Mouse (Mus musculus): ENCODE measurements around the gene Pth.

Gene Pth

GRCm38 (mm10) chr7:113388470-113388869 is at the start of gene Pth:
TSS of gene Pth (minus strand) at chr7:113388570.
- no peak for DNase-seq (ENCODE audit: low spot score)

GRCm38 (mm10) chr7:113436312-113436711 is 47.9 kb upstream of the Pth start:
- peak; percentile 21 for DNase-seq (ENCODE audit: low spot score)

GRCm38 (mm10) chr7:113434286-113434685 is 45.9 kb upstream of the Pth start:
- DNase-seq (ENCODE audit: low spot score), result peak; percentile 56

- no peak for DNase-seq (ENCODE audit: low spot score)
Measured at GRCm38 (mm10) chr7:113433451-113433850, 45.1 kb upstream of the Pth start.

GRCm38 (mm10) chr7:113432891-113433290 is 44.5 kb upstream of the Pth start:
- no peak for DNase-seq (ENCODE audit: low spot score)

- no peak for DNase-seq (ENCODE audit: low spot score)
Measured at GRCm38 (mm10) chr7:113420771-113421170, 32.4 kb upstream of the Pth start.

GRCm38 (mm10) chr7:113419070-113419782 is 30.9 kb upstream of the Pth start:
- peak; percentile 36 for DNase-seq (ENCODE audit: low spot score)

- DNase-seq (ENCODE audit: low spot score), result no peak
Measured at GRCm38 (mm10) chr7:113416536-113416935, 28.2 kb upstream of the Pth start.

- no peak for DNase-seq (ENCODE audit: low spot score)
Measured at GRCm38 (mm10) chr7:113415256-113415655, 26.9 kb upstream of the Pth start.

- DNase-seq (ENCODE audit: low spot score), result no peak
Measured at GRCm38 (mm10) chr7:113408712-113409111, 20.3 kb upstream of the Pth start.

- no peak for DNase-seq (ENCODE audit: low spot score)
Measured at GRCm38 (mm10) chr7:113398083-113398482, 9.7 kb upstream of the Pth start.

GRCm38 (mm10) chr7:113396661-113397060 is 8.3 kb upstream of the Pth start:
- DNase-seq (ENCODE audit: low spot score), result no peak

GRCm38 (mm10) chr7:113391619-113392018 is 3.2 kb upstream of the Pth start:
- DNase-seq (ENCODE audit: low spot score), result no peak

- DNase-seq (ENCODE audit: low spot score), result peak; percentile 65
Measured at GRCm38 (mm10) chr7:113377875-113378658, 10.3 kb downstream of the Pth start.

- DNase-seq (ENCODE audit: low spot score), result no peak
Measured at GRCm38 (mm10) chr7:113372682-113373081, 15.7 kb downstream of the Pth start.

- peak; percentile 69 for DNase-seq (ENCODE audit: low spot score)
Measured at GRCm38 (mm10) chr7:113369620-113370340, 18.6 kb downstream of the Pth start.

- DNase-seq (ENCODE audit: low spot score), result peak; percentile 97
Measured at GRCm38 (mm10) chr7:113368746-113369619, 19.4 kb downstream of the Pth start, which contains the start of gene Btbd10. TSS of gene Btbd10 (minus strand) at chr7:113369392.

- no peak for DNase-seq (ENCODE audit: low spot score)
Measured at GRCm38 (mm10) chr7:113367440-113367839, 20.9 kb downstream of the Pth start.

GRCm38 (mm10) chr7:113349089-113349488 is 39.3 kb downstream of the Pth start:
- DNase-seq (ENCODE audit: low spot score), result no peak

- no peak for DNase-seq (ENCODE audit: low spot score)
Measured at GRCm38 (mm10) chr7:113347694-113348093, 40.7 kb downstream of the Pth start.

GRCm38 (mm10) chr7:113347271-113347670 is 41.1 kb downstream of the Pth start:
- DNase-seq (ENCODE audit: low spot score), result no peak
